Mouse (Mus musculus): Measurements from ENCODE around the gene Acta1. TPM values are rescaled to one million over a fixed set of nuclear protein-coding genes. Genes with fewer than 3 reads are reported as not detected.

Gene Acta1
- polyA plus RNA-seq, 1 experiment from 2014 or later = 90.2 TPM

DNA sequence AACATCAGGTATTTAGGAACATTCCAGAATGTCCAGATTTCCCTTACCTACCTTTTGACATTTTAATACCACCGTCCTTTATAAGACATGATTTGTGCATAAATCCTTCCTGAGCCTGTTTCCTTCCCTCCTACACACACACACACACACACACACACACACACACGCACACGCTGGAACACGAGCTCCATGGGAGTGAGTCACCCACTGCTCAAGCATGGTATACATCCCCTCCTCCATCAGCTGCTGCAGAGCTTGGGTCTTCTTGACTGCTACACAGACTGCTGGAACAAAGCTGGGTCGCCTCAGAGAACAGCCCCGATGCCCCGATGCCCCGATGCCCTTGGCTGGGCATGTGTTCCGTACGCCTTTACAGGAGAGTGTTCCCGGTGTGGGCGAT, 48.0 kb downstream of the Acta1 start:
- Histone ChIP-seq H3K4me2 (ENCODE audit: low read depth) (no peak overlapping the region), H3K9ac (ENCODE audit: low read length) (no peak overlapping the region), H3K27ac (ENCODE audit: low read depth, low read length) (no peak overlapping the region), H3K36me3 (ENCODE audit: control insufficient read depth, insufficient read depth, low read length) (no peaks in the 10 kb centered on the region), H3K4me3 (ENCODE audit: low read depth, low read length) (no peak overlapping the region), H3K4me1 (ENCODE audit: control insufficient read depth, insufficient read depth, low read length) (peaks cover 3% of the 10 kb centered on the region; the same call in 1 of the 2 replicates), H3K27me3 (ENCODE audit: control insufficient read depth, insufficient read depth, low read length) (no peaks in the 10 kb centered on the region), H3K9me3 (ENCODE audit: control insufficient read depth, low read length) (no peaks in the 10 kb centered on the region)
- WGBS = 88% methylated on average over 11 of the region's 12 CpGs
- DNase-seq (ENCODE audit: low spot score) (no peak), ATAC-seq (ENCODE audit: insufficient read depth, low FRiP score, low TSS enrichment) (no peak)

DNA sequence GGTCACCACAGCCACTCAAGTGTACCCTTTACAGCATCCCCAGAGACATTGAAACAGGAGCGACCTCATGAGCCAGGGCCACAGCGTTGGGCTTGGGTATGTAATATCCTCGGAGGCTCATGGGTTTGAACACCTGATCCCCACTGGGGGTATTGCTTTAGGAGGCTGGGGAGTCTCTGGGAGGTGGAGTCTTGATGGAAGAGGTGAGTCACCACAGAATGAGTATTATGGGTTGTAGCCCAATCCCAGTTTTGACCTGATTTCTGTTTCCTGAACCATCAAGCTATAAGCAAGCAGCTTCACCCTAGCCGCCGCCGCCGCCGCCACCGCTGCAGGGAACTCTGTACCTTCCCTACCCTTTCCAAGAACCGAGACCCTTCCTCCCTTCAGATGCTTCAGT, 48.6 kb downstream of the Acta1 start:
- H3K27me3 ChIP-seq (ENCODE audit: control insufficient read depth, insufficient read depth, low read length) = no peaks in the 10 kb centered on the region
- WGBS = 93% methylated on average over 10 of the region's 10 CpGs
- no peak overlapping the region for H3K4me2 ChIP-seq (ENCODE audit: low read depth)
- no peak for DNase-seq (ENCODE audit: low spot score)
- H3K4me1 ChIP-seq (ENCODE audit: control insufficient read depth, insufficient read depth, low read length) = peaks cover 3% of the 10 kb centered on the region; the same call in 1 of the 2 replicates
- H3K36me3 ChIP-seq (ENCODE audit: control insufficient read depth, insufficient read depth, low read length) = no peaks in the 10 kb centered on the region
- no peak overlapping the region for H3K4me3 ChIP-seq (ENCODE audit: low read depth, low read length)
- no peak overlapping the region for H3K27ac ChIP-seq (ENCODE audit: low read depth, low read length)
- no peaks in the 10 kb centered on the region for H3K9me3 ChIP-seq (ENCODE audit: control insufficient read depth, low read length)
- H3K9ac ChIP-seq (ENCODE audit: low read length) = no peak overlapping the region
- ATAC-seq (ENCODE audit: insufficient read depth, low FRiP score, low TSS enrichment) = no peak

GRCm38 (mm10) chr8:123845114-123845513, 49.4 kb downstream of the Acta1 start:
- peaks cover 3% of the 10 kb centered on the region; the same call in 1 of the 2 replicates for H3K4me1 ChIP-seq (ENCODE audit: control insufficient read depth, insufficient read depth, low read length)
- 85% methylated on average over 13 of the region's 13 CpGs for WGBS
- no peak overlapping the region for H3K9ac ChIP-seq (ENCODE audit: low read length)
- DNase-seq (ENCODE audit: low spot score) (no peak), ATAC-seq (ENCODE audit: insufficient read depth, low FRiP score, low TSS enrichment) (no peak)
- H3K4me3 ChIP-seq (ENCODE audit: low read depth, low read length) = no peak overlapping the region
- H3K4me2 ChIP-seq (ENCODE audit: low read depth) = no peak overlapping the region
- no peaks in the 10 kb centered on the region for H3K27me3 ChIP-seq (ENCODE audit: control insufficient read depth, insufficient read depth, low read length)
- no peaks in the 10 kb centered on the region for H3K36me3 ChIP-seq (ENCODE audit: control insufficient read depth, insufficient read depth, low read length)
- H3K27ac ChIP-seq (ENCODE audit: low read depth, low read length) = no peak overlapping the region
- no peaks in the 10 kb centered on the region for H3K9me3 ChIP-seq (ENCODE audit: control insufficient read depth, low read length)

GRCm38 (mm10) chr8:123844341-123844740, 50.2 kb downstream of the Acta1 start:
- Histone ChIP-seq H3K4me3 (ENCODE audit: low read depth, low read length) (no peak overlapping the region), H3K27me3 (ENCODE audit: control insufficient read depth, insufficient read depth, low read length) (no peaks in the 10 kb centered on the region), H3K4me2 (ENCODE audit: low read depth) (no peak overlapping the region), H3K9ac (ENCODE audit: low read length) (no peak overlapping the region), H3K36me3 (ENCODE audit: control insufficient read depth, insufficient read depth, low read length) (no peaks in the 10 kb centered on the region), H3K27ac (ENCODE audit: low read depth, low read length) (no peak overlapping the region), H3K4me1 (ENCODE audit: control insufficient read depth, insufficient read depth, low read length) (peaks cover 3% of the 10 kb centered on the region; the same call in 1 of the 2 replicates), H3K9me3 (ENCODE audit: control insufficient read depth, low read length) (no peaks in the 10 kb centered on the region)
- ATAC-seq (ENCODE audit: insufficient read depth, low FRiP score, low TSS enrichment) = no peak
- WGBS = 85% methylated on average over 7 of the region's 7 CpGs
- DNase-seq (ENCODE audit: low spot score) = no peak

- DNase-seq (ENCODE audit: low spot score) = no peak
- Histone ChIP-seq H3K27ac (ENCODE audit: low read depth, low read length) (no peak overlapping the region), H3K9ac (ENCODE audit: low read length) (no peak overlapping the region), H3K9me3 (ENCODE audit: control insufficient read depth, low read length) (no peaks in the 10 kb centered on the region), H3K4me1 (ENCODE audit: control insufficient read depth, insufficient read depth, low read length) (no peaks in the 10 kb centered on the region), H3K4me3 (ENCODE audit: low read depth, low read length) (no peak overlapping the region), H3K27me3 (ENCODE audit: control insufficient read depth, insufficient read depth, low read length) (no peaks in the 10 kb centered on the region), H3K4me2 (ENCODE audit: low read depth) (no peak overlapping the region), H3K36me3 (ENCODE audit: control insufficient read depth, insufficient read depth, low read length) (0 out of 2 replicates have a peak, but pooled peaks cover 2% of the 10 kb centered on the region)
- 87% methylated on average over 12 of the region's 12 CpGs for WGBS
- ATAC-seq (ENCODE audit: insufficient read depth, low FRiP score, low TSS enrichment) = no peak
Observed at GRCm38 (mm10) chr8:123842086-123842485, 52.5 kb downstream of the Acta1 start.

Other genes with a start within 250 kb of the Acta1 start
- gene Rhou, start 240.8 kb downstream of the Acta1 start, polyA plus RNA-seq (2014; fragmentation: Nextera tagmentation; extraction: Ambion mirVana) = 13.9 and 15.7 TPM in 2 replicates
- gene Rab4a, start 88.8 kb downstream of the Acta1 start, polyA plus RNA-seq (2014; fragmentation: Nextera tagmentation; extraction: Ambion mirVana) = 66.1 and 71.4 TPM in 2 replicates
- gene Ccsap, start 34.5 kb downstream of the Acta1 start, polyA plus RNA-seq (2014; fragmentation: Nextera tagmentation; extraction: Ambion mirVana) = 6.3 and 6.7 TPM in 2 replicates
- 49.8 and 52.3 TPM in 2 replicates for gene Nup133, start 54.5 kb upstream of the Acta1 start, polyA plus RNA-seq (2014; fragmentation: Nextera tagmentation; extraction: Ambion mirVana)
- 20.1 and 21.7 TPM in 2 replicates for gene Abcb10, start 88.4 kb upstream of the Acta1 start, polyA plus RNA-seq (2014; fragmentation: Nextera tagmentation; extraction: Ambion mirVana)
- 43.2 and 45.6 TPM in 2 replicates for gene Taf5l, start 126.6 kb upstream of the Acta1 start, polyA plus RNA-seq (2014; fragmentation: Nextera tagmentation; extraction: Ambion mirVana)
- gene Urb2, start 126.8 kb upstream of the Acta1 start, polyA plus RNA-seq (2014; fragmentation: Nextera tagmentation; extraction: Ambion mirVana) = 7.9 and 9.7 TPM in 2 replicates

Data from neural tube, embryonic 11.5 days (tissue).